Mouse (Mus musculus): Measurements from ENCODE around the gene Arf1. TPM values are rescaled to one million over a fixed set of nuclear protein-coding genes. Genes with fewer than 3 reads are reported as not detected.

The Arf1 gene
- total RNA-seq, 2 experiments from 2014 or later = 192 to 206 TPM

DNA sequence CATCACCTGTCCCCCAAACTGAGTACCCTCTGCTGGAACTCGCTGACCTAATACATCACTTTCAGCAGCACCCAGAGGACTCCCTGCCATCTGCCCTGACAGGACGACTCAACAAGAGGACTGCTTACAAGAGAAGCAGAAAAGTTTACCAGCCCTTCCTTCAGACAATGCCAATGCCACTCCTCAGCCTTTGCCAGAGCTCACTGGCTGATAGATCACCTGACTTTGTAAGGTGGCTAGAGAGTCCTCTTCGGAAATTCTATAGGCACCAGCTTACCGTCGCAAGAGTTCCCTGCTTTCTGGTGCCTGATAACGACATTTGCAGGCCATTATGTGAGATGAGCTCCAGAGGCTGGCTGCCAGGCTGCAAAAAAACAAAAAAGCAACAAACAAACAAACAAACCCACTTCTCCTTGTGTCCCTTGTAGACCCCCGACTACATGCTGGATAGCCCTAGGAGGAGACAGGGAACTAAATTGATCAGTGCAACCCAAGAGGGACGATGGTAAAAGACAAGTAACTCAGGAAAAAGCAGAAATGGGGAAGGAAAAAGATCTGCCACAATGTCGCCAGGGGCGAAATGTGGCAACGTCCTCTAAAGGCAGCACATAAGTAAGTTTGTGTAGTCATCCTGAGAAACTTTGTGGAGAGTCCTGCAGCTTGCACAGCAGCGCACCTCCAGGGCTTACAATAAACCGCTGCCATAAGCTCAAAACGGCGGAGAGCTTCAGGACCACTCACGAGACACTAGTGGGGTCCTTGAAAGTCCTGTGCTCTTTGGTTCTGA, 26.7 kb downstream of the Arf1 start:
- intact Hi-C loops (cut with DNase I) = no loop called here
- DNase-seq = no peak

DNA sequence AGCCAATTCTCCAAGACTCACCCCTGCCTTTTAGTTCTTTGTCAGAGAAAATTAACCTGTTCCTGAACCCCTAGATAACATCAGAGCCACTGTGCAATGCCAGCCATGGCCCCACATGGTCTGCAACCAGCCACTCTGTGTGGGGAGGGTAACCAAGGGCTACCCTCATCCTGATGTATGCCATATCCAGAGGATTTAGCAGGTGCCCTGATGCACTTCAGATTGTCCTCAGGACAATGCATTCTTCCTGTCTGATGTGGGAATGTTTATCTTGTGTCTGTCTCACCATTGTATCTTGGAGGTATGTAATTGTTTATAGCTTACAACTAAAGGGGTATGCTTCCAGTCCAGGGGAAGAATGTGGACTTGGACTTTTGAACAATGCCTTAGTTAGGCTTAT, 31.8 kb downstream of the Arf1 start:
- intact Hi-C loops (cut with DNase I) = no loop called here
- DNase-seq = no peak

DNA sequence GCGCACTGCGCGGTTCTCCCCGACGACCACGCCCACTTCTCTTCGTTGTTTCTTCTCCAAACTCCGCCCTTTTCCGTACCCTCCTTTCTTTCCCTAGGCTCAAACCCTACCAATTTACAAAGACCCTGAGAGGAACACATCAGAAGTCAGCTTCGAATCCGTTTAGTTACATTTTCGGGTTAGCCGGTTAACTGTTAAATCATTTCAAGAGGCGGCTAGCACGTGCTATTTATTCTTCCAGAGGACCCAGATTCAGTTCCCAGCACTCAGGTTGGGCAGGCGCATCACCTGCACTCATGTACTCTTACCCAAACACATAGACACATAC, 36.0 kb downstream of the Arf1 start, which contains the start of gene Guk1:
Gene Guk1 (minus strand): TSS at position 154 of the 328 bp plus-strand sequence.
- intact Hi-C loops (cut with DNase I) = no loop called here
- no peak for DNase-seq

DNA sequence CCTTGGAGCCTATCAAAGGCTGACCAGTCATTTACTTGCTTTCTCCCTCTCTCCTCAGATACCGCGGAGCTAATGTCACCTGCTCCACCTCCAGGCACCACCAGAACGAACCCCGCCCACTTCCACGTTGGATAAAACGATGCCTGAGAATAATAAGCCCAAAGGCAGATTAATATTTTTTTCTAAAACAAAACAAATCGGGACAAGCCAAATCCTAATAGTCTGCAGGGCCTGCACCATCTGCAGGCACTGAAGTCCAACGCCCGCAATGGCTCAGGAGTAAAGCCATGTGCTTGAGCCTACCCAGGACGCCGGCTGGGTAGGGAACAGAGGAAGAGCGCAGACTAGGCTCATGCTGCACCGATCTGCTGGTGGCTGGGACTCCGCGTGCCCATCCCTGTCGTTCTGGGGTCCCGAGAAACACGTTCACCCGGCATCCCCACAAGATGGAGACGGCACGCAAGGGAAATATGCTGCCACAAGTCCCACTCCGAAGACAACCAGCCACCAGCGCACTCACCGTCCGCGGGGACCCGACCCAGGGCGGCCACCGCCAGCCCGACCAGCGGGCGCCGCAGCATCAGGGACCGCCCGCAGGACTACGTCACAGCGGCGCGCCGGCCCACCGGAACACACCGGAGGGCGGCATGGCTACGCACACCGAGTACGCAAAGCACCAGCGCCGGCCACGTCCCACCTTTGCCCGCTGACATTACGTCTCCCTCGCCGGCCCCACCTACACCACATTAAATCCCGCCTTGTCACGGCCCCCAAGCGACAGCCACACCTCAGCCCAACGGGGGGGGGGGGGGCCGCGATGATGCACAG, 36.6 kb downstream of the Arf1 start:
- intact Hi-C loops (cut with DNase I) = no loop called here

DNA sequence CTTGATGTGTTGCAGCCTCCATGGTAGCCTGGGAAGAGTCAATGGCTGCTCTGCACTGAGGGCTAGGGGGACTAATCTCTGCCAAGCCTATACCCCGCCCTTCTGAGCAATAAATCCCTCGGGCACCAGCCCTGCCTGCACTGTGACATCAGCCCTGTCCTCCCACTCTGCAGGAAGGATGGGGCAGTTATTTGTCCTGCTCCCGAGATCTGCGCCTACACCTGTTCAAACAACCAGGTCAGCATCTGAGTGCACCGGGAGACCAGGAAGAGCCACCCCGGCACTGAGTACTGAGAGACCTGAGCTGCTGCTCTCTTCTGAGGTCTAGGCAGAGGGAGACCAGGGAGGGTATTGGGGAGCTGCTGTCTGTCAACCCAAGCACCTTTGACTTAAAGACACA, 40.4 kb downstream of the Arf1 start:
- DNase-seq = no peak
- intact Hi-C loops (cut with DNase I) = loop anchor here (5.0 kb wide), 1 partner anchor 35 kb away; no protein-coding TSS in a partner anchor

More for the DNA sequence above, 36.6 kb downstream of the Arf1 start:
- DNase-seq = peak; percentile 81 to 83

DNA sequence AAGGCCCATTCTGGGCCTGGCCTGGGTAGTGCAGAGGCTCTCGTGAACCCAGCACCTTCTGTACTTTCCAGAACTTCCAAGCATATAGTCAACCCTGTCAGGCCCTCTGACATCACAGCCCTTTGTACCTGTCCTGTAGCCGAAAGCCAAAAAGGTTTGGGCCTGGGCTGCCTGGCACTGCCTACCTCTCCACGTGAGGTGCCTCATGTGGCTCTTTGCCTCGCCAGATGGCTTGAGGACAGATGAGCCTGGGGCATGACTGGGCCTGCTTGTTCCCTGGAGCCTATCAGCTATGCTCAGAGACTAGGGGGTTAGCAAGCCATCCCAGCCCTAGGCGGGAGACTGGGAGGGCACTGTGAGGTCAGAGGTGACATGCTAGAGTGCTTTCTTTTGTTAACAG, 42.6 kb downstream of the Arf1 start:
- DNase-seq = no peak
- intact Hi-C loops (cut with DNase I) = loop anchor here (5.0 kb wide), 1 partner anchor 33 kb away; no protein-coding TSS in a partner anchor

DNA sequence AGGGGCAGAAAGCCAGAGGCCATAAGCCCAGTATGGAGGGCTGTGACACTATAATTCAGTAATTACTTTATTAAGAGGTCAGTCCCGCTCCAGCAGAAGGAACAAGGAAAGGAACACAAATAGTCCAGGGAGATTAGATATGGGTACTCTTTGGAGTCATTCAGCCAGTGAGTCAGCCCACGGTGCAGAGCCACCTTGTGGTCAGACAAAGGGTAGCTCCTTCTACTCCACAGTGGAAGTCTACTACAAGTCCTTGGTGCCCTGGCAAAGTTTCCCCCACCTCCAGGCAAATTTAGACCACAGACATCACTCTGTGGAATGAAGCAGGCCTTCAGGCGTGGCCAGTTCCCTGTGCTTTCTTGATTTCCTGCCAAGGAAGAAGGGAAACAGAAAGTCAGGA, 44.2 kb downstream of the Arf1 start:
- intact Hi-C loops (cut with DNase I) = no loop called here
- DNase-seq = peak; percentile 54 to 65

DNA sequence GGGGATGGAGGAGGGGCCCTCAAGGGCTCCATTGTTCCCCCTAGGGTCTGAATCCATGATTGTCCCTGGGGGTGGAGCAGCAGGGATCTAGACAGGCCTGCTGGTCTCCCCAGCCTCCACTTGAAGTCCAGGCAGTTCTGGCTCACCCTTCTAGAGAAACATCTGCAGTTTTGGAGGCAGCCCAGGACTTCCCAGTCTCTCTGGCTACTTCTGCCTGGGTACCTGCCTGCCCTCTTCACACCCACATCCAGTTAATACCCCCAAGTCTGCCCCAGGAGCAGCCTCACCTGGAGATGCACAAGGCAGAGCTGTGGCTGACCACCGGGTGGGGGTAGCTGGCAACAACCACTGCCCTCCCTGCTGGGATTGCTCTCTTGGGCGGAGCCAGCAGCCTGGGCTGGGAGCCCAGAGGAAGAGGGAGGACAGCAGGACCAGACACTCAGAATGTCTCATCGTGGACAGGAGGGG, 45.2 kb downstream of the Arf1 start, which contains the start of gene Gjc2:
Gene Gjc2 (minus strand): TSS at position 350 of the 468 bp plus-strand sequence.
- intact Hi-C loops (cut with DNase I) = no loop called here
- DNase-seq = peak; percentile 58 to 68

DNA sequence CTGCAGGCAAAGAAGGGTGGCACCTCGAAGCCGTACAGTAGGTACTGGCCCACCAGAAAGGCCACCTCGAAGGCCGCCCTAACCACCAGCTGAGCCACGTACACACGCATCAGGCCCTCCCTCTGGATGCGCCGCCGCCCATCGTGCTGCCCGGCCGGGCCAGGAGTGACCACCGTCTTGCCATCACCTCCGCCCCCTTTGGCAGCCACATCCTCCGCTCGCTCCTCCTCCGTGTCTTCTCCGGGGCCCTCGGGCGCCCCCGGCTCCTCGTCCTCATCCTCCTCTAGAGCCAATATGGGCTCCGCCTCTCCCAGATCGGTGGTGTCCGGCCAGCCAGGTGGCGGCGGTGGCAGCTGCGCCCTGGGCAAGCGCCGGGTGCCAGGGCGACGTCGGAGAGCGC, 51.1 kb downstream of the Arf1 start:
- DNase-seq = no peak
- intact Hi-C loops (cut with DNase I) = no loop called here

DNA sequence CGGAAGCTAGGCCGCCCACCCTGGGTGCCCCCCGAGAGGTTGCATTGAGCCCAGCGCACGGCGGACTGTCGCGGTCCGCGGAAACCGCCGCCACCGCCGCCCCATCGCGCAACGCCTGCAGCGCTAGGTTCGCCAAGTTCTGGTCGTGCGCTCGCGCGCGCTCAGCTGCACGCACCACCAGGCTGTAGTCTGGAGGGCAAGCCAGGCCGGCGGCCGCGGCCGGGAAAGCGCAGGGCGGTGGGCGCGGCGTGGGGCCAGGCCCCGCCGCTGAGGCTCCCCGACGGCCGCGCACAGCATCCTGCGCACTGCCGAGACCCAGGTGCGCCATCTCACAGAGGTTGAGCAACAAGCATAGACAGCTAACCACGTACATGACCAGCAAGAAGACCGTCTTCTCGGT, 51.6 kb downstream of the Arf1 start:
- no peak for DNase-seq
- intact Hi-C loops (cut with DNase I) = no loop called here

DNA sequence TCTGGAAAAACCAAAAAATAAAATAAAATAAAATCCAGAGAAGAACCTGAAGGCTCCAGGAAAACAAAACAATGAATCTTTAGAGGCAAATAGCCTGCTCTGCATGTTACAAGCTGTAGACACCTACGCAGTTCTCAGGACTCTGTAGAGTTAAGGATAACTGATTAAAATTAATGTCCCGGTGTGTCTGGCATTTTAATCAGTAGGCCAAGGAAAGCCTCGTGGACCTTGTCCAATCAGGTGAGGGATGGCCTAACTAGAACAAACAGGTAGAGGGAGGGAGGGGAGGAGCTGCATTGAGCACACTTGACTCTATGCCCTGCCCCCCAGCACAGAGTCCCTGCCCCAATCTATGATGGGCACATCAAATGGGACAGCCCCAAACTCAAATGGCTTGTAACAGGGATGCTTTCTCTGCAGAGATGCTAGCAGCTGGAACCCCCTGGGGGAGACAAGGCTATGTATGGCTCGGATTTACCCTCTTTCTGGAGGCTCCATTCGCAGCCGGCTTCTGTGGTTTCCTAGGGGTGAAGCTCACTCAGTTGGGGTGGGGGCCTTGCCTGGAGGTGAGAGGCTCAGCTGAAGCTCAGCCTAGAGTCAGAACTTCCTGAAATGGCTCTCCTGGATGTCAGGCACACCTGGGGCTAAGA, 53.8 kb downstream of the Arf1 start:
- intact Hi-C loops (cut with DNase I) = no loop called here
- no peak for DNase-seq

DNA sequence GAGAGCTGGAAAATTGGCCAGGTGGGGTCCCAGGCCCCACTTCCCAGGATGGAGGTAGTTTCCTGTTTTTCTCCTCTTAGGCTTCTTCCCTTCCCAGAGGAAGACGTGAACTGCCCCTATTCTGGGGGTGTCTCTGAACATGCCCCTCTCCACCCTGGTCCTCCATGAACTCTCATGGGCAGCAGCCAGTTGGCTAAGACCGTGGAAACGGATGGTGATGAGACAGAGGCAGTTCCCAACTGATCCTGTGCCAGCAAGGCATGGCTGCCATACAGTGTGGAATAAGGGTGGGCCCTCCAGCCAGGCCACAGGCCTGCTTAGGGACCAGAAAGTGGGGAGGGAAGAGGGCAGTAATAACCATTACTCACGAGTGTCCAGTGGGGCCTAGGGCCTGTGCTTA, 57.5 kb downstream of the Arf1 start:
- intact Hi-C loops (cut with DNase I) = no loop called here
- no peak for DNase-seq

DNA sequence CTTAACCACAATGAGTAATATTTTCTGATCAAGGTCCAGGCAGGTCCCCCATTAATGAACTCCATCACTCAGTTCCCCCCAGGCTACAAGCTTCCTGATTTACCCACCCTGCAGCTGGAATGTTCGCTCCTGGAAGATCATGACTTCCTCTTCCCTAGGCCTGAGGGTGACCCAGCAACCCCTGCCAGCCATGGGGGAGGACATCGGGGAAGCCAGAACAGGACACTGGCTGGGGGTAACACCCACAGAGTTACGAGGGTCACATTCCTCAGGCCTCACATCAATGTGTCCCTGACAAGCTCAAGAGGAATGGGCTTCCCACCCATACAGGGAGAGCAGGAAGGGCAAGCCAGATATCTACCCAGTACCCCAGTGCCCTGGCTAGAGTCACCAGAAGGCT, 58.3 kb downstream of the Arf1 start:
- no peak for DNase-seq
- intact Hi-C loops (cut with DNase I) = no loop called here

DNA sequence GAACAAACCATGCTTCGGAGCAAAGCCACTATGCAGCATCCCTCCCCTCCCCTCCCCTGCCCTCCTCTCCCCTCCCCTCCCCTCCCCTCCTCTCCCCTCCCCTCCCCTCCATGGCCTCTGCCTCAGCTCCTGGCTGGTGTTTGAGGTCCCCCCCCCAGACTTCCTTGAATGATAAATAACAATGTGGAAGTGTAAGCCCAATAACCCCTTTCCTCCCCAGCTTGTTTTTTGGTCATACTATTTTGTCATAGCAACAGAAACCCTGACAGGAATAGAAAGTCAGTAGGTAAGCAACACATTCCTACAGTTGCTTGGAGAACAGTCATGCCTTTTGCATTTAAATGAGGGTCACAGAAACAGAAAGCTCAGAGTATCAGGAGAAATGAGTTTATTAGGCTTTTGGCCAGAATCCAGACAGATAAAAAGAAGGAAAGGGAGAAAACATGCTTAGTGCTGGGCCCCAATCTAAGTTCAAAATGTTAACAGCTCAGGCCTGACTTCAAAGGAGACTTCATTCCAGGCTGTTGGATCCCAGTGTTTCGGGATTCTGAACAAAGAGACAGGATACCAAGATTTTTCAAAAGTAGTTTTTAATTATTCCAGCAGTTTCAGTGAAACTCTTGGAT, 62.3 kb downstream of the Arf1 start:
- no peak for DNase-seq
- intact Hi-C loops (cut with DNase I) = no loop called here

DNA sequence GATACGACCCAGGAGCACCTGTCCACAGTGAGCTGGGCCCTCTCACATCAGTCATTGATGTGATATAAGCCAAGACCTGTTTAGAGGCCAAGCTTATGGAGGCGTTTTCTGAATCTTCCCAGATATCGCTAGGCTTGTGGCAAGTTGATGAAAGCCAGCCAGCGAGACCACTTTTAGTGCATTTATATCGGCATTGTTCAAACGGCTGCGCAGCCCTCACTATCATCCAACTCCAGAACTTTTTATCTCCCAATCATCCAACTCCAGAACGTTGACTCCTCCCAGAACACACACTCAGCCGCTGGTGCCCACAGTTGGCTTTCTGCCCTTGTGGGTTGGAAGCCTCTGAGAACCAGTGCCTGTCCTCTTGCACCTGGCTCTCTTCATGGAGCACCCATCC, 63.7 kb downstream of the Arf1 start:
- intact Hi-C loops (cut with DNase I) = no loop called here
- DNase-seq = no peak

DNA sequence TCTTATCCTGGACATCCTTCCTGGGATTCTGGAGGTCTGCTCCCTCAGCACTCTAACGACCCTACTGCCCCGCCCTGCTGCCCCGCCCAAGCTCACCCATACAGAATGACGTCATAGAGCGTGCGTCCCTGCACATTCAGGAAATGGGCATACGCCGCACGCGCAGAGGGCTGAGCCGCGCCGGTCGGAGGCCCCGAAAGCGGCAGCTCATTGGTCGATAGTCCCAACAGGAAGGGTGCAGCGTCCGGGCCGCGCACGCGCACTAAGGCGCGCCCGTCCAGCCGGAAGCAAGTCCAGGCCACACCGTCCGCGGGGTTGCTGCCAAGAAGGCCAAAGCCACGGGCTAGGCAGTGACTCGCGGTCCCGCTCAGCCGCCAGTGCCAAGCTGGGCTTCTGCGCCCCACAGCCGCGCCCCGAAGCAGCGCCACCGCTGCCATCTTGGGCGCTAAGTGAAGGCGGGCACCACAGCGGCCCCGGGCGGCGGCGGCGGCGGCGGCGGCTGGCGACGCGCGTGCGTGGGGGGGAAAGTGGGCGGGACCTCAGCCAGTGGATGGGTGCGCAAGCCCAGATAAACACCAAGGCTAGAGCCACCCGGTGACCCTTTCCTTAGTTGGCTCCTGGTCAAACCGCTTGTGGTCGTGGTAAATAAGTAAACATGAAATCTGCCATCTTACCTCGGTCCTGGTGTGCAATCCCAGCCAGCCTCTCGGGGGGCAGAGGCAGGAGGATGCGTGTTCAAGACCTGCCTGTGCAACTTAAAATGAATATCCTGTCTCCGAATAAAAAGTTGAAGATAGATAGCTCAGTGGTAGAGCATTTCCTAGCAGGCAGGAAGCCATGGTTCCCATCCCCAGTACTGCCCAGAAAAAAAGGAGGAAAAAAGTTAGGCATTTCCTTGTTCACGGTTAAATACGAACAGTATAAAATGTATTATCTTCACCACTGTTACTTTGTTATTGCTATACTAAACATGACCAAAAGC, 64.5 kb downstream of the Arf1 start, which contains the start of gene Iba57:
Gene Iba57 (minus strand): TSS at position 485 of the 982 bp plus-strand sequence.
- intact Hi-C loops (cut with DNase I) = no loop called here
- DNase-seq = peak; percentile 96 to 97

DNA sequence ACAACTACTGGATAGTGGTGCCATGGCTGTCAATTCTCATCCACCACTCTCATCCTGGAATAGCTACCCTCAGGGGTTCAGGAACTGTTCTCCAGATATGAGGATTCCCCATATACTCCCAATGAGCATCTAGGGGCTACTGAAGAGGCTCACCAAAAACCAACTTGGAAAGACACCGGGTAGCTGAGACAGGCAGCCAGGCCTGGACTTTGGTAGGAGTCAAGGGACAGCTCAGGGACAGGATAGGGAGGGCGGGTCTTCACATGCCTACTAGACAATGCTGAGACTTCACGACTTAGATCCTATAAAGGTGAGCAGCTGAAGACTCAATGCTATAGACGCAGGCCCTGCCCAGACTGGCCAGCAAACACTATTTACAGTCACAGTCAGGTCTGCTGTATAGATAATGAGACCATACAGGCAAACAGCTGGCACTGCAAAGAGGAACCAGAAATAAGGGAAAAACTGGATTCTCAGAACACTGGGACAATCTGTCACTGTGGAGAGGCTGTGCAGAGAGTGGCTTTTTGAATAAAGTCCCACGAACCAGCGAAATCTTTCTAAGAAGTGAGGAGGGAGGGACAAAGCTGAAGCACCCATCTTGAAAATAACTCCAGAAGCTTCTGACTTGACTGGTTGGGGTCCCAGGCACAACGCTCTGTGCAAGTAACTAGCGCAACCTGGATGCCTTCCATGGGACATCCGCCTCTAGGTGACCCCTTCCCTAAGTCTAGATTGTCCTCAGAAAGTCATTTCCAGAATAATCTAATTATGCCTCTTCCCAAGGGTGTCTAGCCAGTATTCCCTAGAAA, 65.4 kb downstream of the Arf1 start:
- intact Hi-C loops (cut with DNase I) = no loop called here
- DNase-seq = peak in 1 of 2 experiments; percentile 35
